Mouse (Mus musculus) cerebellum, adult (tissue): ENCODE measurements at regions not wholly inside any gene's neighbourhood (a gene's known extent, or its start where the extent isn't known, plus 50 kb on each side); places are given as distances from the start of the nearest gene placed in this dataset.
A peak's percentile ranks its signal among the peaks of the same experiment; 100 is the strongest.

Experiments used
- ATAC-seq: cut with Nextera tagmentation; 2 replicates; pipeline ENCODE4 v1.9.2; 2017; ENCODE audit warnings: mild to moderate bottlenecking, moderate library complexity, mixed read lengths; ENCODE audit not compliant: insufficient number of reproducible peaks, low FRiP score, low TSS enrichment

DNA sequence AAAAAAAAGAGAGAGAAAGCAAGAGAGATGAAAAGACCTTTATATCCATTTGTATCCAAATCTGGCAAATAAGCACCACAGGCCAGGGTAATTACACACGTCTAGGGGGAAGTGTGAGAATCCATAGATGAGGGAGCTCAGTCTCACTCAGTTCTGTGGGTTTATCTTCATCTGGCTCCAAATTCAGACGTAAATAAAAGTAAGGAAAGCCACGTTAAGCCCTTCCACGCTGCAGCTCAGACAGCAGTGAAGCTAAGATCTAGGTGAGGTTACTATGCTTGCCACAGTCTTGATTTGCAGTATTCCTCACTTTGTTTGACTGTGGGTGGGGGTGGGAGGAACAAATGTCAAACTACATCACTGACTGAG lies 481.1 kb upstream of the Nrsn1 start:
- no peak for ATAC-seq

DNA sequence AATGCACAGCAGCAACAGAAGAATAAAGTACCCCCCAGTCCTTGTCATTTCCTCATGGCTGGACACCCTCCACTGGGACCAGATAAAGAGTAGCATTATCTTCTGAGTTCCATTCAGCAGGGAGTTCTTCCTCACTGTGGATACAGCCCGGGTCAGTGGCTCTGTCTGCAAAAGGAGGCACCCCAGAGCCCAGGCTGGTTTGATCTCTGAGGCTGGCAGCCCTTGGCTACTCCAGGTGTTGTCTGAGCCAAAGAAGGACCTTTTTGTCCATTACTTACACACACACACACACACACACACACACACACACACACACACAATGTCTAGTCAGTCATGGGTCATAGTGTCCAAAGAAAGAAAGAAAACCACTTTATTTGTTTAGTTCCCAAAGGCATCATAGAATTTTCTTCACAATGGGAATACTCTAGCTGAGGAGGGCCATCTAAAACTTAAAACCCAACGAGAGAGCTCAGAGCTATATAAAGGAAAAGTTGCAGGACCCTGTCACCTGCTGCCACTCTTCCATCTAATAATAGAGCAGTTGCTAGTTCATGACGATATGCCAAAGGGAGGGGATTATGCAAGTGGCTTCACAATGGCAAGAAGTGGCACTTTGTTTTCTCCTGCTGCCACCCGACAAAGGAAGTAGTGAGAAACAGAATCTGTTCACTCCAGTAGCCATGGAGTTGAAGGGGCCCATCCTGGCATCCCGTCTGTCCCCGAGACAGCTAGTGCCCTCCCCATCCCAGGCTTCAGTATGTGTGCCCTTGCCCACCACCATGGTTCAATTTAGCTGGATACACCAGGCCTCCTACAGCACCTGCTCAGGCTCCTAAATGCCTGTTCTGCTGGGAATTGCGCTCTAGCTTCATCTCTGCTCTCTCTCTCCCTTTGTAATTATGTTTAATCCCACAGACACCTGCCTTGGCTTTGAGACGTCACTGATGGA lies 480.4 kb upstream of the Nrsn1 start:
- no peak for ATAC-seq

DNA sequence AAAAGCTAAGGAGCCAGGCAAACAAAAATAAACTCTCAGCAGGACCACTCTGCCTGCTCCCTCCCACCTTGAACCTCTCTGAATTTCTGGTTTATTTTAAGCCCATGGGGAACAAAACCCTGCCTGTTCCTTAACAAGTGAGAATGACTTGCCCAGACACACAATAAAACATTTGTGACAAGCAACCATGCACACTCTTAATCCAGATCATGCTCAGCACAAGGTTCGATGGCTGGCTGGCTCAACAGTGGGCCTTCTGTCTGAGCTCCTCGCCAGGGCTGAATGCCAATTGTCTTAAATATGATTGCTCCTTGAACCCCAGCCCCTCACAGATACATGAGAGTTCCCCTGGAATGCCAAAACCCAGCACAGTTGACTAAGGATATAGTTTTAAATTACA lies 468.3 kb upstream of the Nrsn1 start:
- no peak for ATAC-seq

DNA sequence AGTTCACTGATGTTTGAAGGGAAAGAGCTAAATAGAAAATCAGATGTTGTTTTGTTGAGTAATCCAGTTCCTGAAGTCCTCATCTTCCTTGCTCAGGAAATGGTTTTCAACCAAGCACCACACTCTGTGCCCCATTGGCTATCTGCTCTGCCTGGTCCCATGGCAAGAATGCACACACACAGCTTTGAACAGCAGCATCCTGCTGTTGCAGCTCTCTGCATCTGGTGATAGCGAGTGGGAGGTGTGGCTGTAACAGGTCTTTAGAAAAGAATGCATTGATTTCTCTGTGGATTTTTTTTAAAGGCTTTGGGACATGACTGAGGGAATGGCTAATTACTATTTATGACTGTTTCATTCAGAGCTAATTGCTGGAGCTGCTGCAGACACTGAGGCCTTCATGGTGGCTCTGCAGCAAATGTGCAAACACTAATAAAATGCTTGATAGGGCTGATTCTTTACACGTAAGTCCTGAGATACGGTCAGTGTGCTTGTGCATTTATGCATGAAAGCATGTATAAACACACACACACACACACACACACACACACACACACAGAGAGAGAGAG lies 459.1 kb upstream of the Nrsn1 start:
- no peak for ATAC-seq

DNA sequence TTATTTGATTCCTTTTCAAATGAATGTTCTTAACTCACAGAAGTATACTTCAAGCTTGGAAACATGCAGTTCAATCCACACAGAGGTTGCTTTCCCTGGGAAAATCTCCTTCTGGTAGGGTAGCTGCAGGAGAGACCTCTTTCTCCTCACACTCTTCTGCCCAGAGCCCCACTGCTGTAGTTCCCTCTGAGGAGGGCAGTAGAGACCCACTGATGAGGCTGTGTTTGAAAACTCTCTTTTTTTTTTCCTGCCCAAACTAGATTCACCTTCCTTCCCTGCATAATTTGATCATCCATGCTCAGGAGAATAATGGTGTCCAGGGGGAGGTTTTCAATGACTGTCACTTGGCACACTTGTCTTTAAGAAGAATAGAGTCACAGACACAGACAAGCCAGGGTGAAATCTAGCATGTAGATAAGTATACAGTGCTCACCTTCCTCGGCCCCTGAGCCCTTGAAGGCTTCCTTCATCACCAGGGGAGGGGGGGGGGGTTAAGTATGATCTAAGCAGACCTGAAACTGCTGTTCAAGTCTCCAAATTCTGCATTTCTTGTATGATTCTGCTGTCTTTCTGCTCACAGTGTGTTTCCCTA lies 457.3 kb upstream of the Nrsn1 start:
- ATAC-seq = 0 out of 2 replicates have a peak, but pooled peaks have one; percentile 10

DNA sequence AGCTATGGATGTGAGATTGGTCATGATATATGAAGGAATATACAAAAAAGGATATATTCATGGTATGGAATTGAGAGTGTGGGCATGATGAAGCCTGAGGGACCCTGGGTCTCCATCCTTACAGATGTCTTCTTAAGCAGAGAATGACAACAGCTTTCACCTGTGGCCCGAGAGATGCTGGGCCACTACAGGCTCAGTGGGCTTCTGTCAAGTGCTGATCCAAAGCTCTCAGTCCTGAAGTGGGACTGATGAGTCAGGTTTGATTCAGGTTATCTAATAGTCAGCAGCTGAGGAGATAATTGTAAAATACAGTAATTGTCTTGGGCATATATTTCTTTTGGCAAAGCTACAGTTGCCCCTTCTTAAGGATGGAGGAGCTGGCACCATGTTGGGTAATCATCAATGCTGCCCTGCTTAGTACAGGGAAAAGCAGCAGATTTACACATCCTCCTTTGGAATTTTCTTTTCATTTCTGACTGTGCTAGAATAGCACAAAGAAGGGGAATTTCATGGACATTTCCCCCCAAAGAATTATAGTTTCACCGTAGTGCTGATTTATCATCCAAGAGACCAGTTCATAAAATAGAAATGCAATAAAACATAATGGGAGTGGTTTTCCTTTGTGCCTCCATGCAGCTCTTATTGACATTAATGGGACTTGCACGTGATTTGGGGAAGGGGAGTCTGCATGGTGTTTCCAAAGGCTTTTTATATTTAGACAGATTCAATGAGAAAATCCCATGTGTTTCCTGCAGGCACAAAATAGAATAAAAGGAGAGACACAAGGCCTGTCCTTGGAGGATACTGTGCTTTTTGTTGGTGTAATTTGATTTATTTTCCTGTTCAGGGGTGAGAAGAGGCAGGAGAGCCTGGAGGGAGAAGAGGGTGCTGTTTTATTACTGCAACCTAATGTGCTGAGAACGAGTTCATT lies 452.6 kb upstream of the Nrsn1 start:
- ATAC-seq = no peak

DNA sequence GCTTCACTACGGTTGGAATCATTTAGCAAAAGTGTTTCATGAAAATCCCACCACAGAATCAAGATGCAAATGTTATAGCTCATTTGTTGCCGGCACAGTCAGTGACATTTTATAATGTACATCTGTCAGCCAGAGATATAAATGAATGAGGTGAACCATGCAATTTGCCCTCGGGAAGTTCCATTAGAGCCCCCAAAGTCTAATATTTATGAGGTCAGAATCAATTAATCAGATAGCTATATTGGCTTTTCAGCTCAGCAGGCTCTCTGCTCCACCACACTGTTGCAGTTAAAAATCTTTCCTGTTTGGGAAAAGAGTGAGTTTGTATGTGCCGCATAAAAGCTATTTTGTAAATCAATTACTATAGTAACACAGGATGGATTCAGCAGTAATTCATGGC lies 430.7 kb upstream of the Nrsn1 start:
- no peak for ATAC-seq

DNA sequence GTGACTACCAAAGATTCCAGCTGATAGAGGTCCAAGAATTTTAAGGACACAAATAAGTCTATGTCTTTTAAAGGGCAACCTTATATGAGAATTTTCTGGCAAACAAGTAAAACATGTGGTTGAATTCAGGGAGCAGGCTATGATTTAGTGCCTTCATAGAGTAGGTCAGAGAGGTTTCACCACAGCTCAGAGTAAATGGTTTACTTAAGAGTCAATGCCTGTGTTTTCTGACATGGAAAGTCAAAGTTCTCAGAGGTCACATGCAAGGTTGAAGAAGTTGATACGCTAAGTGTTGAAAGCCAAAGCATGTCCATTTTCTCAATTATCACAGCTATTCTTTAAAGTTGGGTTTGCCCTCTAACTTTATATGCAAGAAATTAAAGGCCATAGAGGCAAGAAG lies 425.7 kb upstream of the Nrsn1 start:
- no peak for ATAC-seq

DNA sequence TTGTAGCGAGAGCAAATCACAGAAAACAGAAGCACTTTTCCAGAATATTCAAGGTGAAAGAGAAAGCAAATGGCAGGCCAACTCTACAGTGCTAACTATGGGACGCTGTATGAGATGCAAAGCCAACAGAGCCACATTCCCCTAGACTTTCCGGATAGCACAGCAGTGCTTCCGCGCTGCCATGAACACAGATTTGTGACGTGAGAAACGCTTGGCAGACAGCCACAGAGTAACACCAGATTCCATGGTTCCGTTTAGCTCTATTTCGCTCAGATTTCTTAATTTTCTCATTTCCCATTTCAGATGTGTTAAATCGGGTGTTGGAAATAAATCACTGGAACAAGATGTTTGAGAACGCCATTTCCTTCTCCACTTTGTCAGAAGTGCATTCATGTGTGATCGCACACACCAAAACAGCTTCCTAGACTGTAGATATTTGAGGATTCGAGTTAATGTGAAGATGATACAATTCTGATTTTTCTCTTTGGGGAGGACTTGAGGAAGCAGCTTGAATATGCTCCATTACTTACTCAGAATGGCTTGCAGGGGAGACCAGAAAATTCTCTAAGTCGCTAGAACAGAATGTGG lies 424.8 kb upstream of the Nrsn1 start:
- no peak for ATAC-seq

DNA sequence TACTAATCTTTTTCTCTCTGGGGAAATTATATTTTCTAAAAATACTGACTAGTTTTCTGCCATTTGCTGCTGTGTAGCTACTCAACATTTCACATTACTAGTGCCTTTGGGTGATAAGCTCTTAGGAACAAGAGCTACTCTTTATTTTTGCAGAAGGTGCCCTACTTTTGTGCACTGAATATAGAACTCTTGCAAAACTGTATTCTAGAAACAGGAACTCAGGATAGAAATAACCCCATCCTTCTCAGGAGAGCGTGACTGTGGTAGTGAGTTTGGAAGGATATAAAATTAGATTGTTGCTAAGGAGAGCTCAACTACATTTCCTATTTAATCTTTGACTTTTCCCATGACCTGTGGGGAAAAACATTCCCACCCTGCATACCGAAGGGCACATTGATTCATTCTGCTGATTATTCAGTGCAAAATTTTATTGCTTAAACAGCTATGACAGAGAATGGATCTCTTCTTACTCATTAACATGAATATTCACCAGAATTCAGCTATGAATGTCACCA lies 408.0 kb upstream of the Nrsn1 start:
- ATAC-seq = no peak; the same call in 1 of the 2 replicates

DNA sequence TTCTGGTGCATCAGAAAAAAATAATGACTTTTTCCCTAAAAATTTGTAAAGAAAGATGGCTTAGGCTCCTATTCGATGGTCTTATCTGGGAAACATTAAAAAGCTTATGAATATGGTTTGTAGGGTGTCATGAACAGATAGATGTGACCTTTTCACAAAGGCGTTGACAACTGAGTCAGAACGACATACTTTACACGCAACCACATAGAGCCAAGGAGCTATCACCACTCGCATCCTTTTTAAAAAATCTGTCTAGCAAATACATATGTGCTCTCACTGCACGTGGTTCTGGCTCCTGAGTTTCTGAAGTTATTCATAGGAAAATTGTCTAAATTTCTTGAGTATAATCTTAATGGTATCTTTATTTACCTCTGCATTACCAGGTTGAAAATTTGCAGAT lies 404.9 kb upstream of the Nrsn1 start:
- ATAC-seq = no peak

DNA sequence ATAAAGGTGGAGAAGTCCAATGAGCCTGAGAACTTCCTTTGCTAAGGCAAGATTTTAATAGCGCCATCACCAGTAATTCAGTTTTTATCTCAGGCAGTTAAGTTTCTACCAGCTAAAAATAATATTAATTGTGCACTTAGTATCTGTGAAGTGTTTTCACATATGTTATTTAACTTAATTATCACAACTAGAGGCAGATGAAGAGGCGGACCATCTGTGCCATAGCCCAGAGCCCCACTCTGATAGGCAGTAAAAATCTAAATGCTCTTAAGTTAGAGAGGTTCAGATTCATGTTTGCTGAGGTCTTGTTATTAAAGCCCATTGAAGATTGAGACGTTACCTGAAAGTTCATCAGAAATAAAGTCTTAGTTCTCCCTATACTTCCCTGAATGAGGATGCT lies 395.7 kb upstream of the Nrsn1 start:
- no peak for ATAC-seq

DNA sequence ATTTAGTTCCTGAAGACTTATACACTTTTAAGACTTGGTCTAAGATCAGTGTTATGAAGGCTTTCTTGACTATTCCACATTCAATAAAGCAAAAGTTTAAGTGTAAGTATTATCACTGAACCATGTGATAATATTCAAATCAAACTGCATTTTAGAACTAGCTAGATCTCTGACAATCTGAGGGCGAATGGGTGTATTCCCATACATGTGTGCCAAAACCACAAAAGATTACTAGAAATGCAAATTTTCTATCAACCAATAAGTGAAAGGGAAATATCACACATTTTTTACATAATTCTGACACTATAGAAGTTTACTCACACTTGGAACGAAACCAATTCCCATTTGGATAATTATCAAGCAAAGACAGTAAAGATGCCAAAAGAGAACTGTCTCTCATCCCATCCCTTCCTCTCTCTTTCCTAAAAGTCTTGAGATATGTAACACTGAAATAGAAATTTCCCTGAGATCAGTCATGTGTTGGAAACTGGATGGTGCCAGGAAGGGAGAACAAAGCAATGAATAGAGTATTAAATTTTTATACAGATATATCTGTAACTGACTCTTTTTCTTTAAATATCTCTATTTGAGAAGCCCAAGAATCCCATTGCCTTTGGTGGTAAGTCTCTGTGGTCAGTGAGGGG lies 394.8 kb upstream of the Nrsn1 start:
- ATAC-seq = no peak

DNA sequence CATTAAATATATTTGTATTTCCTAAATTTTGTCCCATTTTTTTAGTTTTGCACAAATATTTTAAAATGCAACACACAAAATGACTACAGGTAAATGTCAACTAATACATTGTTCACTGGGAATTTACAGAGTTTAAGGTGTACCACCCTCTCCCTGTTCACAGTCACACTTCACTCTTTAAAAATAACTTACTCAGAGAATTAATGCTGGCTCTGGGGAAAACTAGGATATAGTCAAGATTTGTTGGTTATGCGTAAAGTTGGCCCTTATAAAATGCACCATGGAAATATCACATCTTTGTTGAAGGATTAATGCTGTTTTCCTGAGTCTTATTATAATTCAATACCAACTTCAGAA lies 378.1 kb upstream of the Nrsn1 start:
- ATAC-seq = no peak

DNA sequence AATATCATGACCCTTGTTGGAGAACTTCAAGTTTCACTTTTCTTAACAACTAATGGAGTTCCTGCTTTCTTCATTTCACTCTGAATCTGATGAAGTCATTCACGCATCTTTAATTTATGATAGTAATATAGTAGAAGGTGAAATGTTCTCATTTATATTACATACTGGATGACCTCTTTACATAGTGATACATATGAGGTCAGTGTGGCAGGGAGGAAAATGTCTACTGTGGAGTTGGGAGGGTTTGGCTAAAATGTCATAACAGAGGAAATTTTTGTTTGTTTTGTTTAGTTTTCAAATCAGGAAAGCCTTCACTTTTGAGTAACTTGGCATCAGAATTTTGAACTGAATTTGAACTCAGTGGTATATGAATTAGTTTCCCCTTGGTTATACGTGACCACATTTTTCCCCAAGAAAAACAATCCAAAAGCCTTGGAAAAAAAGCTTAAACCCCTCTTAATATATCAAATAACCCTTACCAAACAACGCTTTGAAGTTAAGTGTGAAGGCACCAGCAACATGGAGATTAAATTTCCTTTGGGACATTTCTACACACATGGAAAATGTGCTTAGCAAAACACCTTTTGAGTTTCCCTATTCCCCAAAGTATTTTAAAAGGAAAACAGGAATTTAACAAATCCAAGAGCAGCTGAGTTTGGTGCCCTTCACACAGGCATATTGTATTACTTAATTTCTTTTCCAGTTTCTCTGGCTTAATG lies 377.6 kb upstream of the Nrsn1 start:
- ATAC-seq = no peak

DNA sequence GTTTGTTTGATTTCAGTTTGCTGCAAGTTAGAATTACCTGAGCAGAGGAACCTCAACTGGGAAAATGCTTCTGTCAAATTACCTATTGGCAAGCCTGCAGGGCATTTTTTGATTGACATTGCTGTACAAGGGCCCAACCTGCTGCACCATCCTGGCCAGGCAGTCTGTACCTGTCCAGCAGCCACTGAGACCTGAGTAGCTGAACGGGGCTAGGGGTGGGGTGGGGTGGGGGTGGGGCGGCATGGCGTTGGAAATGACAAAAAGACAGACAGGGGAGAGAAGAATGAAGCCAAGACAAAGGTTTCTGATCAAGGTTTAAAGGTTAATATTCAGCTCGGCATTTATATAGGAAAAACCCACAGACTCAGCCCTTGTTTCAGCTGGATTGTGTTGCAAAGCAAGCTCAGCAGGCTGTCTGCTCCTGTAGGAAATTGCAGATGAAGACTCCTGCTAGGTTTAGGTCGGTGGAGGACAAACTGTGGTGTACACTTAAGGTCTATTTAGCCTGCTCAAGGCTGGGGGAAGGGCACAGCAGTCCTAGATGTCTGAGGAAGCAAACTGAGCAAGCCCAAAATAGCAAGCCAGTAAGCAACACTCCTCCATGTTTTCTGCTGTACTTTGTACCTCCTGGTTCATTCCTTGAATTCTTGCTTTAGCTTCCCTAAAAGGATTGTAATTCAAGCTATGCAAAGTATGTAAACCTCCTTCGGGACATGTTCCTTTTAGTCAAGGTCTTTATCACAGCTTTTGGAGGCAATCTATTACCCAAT lies 369.4 kb upstream of the Nrsn1 start:
- no peak for ATAC-seq

DNA sequence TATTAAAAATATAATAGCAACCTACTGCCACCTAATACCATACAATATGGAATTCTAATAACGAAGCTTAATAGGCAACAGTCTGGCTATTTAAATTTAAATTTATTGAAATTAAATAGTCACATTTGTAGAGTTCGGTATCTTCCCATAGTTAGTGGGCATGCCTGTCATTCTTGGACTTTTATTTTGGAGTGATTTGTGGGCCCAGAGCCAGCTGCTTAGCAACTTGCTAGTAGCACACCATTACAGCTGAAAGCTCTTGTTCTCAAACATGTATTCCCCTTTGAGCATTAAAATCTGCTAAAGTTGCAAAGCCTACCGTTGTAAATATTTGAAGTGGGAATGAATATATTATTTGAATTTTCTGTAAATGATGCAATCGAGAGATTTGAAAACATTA lies 359.2 kb upstream of the Nrsn1 start:
- no peak for ATAC-seq

DNA sequence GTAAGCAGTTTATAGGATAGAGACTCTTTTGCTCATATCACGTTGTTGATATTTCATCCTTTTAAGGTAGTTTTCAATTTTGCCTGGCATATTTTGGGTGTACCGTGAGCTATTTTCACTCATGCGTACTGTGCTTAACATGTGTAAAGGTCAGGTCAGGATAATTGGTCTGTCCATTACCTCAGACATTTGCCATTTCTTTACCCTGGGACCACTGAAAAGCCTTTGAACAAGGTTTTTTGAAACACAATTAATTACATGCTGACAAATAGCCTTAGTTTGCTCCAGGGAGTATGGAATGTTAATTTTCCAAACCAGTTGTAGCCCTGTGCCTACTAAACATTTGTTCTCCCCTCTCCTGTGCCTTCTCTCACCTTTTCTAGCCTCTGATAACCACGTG lies 347.3 kb upstream of the Nrsn1 start:
- ATAC-seq = no peak
